Mouse (Mus musculus) neural tube, embryonic 13.5 days (tissue): ENCODE data around the gene Lsamp. TPM values are rescaled to one million over a fixed set of nuclear protein-coding genes. Genes with fewer than 3 reads are reported as not detected.

ENCODE experiments used
- ATAC-seq: fragments of 200-750 bp; cut with Nextera tagmentation; 2 replicates; pipeline ENCODE4 v1.8.0; 2017; ENCODE audit warnings: low read depth, mild to moderate bottlenecking, moderate TSS enrichment, moderate library complexity
- H3K27ac ChIP-seq: fragments of 300-500 bp; sonication (generic); replicated peaks from 2 replicates; pipeline ENCODE4 v1.5.1; 2015; ENCODE audit warnings: moderate library complexity, mild to moderate bottlenecking, inconsistent platforms
- H3K27me3 ChIP-seq: fragments of 300-500 bp; sonication (generic); 2 replicates; pipeline ENCODE4 v1.6.1; 2015; ENCODE audit warnings: mild to moderate bottlenecking, inconsistent platforms
- H3K36me3 ChIP-seq: fragments of 300-500 bp; sonication (generic); 2 replicates; pipeline ENCODE4 v1.6.1; 2015; ENCODE audit warnings: mild to moderate bottlenecking, inconsistent platforms
- H3K4me1 ChIP-seq: fragments of 300-500 bp; sonication (generic); replicated peaks from 2 replicates; pipeline ENCODE4 v1.6.1; 2015; ENCODE audit warnings: inconsistent platforms
- H3K4me2 ChIP-seq: fragments of 300-500 bp; sonication (generic); 2 replicates; pipeline ENCODE4 v1.6.1; 2015; ENCODE audit warnings: inconsistent platforms, mild to moderate bottlenecking, moderate library complexity
- H3K4me3 ChIP-seq: fragments of 300-500 bp; sonication (generic); 2 replicates; pipeline ENCODE4 v1.5.1; 2015; ENCODE audit warnings: mild to moderate bottlenecking, inconsistent platforms
- H3K9ac ChIP-seq: fragments of 300-500 bp; sonication (generic); 2 replicates; pipeline ENCODE4 v1.6.1; 2015; ENCODE audit warnings: moderate library complexity, mild to moderate bottlenecking, inconsistent platforms
- H3K9me3 ChIP-seq: fragments of 300-500 bp; sonication (generic); 2 replicates; pipeline ENCODE4 v1.6.1; 2016; ENCODE audit warnings: inconsistent platforms
- WGBS: fragments of 180-500 bp; shearing (Covaris S2); methylation state at CpG from one replicate; pipeline ENCODE4 v1.1.7; 2015; 5-methylcytosine and 5-hydroxymethylcytosine counted together
- polyA plus RNA-seq: library from polyadenylated mRNA; unstranded; fragments of >200 nt; fragmentation: Nextera tagmentation; extraction: Ambion mirVana; gene quantifications from 2 replicates; pipeline ENCODE4 v1.2.1, GENCODE M21; 2015

Lsamp gene
- polyA plus RNA-seq, 1 experiment from 2014 or later, result 56.5 TPM

DNA sequence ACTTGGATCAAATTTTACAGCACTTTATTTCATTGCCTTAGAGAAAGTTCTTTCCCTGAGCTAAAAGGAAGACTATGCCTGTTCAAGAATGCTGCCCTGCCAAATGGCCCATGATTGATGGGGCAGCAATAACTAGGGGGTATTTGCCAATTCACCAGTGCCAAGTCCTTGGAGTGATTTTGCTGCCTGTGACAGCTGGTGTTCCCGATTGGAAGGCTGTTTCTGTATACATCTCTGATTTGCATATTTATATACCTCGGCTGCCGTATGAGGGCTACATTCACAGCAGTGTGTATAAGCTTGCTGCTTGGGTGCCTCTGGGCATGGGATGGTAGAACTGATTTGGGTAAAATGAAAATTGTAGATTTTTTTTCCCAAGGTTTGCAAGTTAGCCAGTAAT lies 1919.5 kb downstream of the Lsamp start:
- WGBS, result 27% methylated on average over 3 of the region's 3 CpGs
- no peak overlapping the region for H3K4me2 ChIP-seq
- H3K27me3 ChIP-seq, result no peaks in the 10 kb centered on the region
- H3K9ac ChIP-seq, result no peak overlapping the region
- peak overlapping the region; percentile 49; the same call in 1 of the 2 replicates for H3K27ac ChIP-seq
- no peaks in the 10 kb centered on the region for H3K36me3 ChIP-seq
- peak; percentile 88 for ATAC-seq
- no peaks in the 10 kb centered on the region for H3K9me3 ChIP-seq
- peaks cover 15% of the 10 kb centered on the region; the same call in 1 of the 2 replicates for H3K4me1 ChIP-seq
- no peak overlapping the region for H3K4me3 ChIP-seq

DNA sequence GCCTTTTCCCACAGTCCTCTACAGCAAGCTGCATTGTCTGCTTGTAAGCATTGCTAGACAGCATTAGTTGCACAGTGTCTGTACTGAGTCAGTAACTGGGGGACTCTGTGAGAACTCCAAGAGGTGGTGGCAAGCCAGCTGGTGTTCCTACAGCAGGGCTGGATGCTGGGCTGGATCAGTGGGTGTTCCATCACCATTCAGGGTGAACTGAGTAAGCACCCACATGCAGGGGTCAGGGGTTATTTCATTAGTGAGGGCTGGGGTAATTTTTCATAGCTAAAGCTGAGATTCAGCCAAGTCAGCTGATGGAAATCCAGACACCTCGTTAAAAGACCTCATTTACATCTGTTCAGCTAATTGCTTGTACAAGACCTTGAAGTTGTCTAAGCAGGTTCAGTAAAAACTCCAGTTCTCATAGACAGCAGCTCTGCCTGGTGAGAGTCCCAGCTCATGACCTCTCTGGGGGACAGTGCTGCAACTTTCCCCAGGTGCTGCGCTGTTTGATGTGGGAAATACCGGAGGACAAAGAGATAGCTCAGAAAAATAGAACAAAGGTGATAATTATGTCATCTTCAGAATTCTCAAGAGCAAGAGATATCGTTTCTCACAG lies 1928.5 kb downstream of the Lsamp start:
- H3K4me2 ChIP-seq, result no peak overlapping the region
- no peak overlapping the region for H3K27ac ChIP-seq
- H3K4me1 ChIP-seq, result peaks cover 7% of the 10 kb centered on the region
- no peak overlapping the region for H3K4me3 ChIP-seq
- WGBS, result 73% methylated on average over 4 of the region's 4 CpGs
- no peaks in the 10 kb centered on the region for H3K36me3 ChIP-seq
- H3K27me3 ChIP-seq, result no peaks in the 10 kb centered on the region
- no peaks in the 10 kb centered on the region for H3K9me3 ChIP-seq
- no peak for ATAC-seq
- no peak overlapping the region for H3K9ac ChIP-seq

DNA sequence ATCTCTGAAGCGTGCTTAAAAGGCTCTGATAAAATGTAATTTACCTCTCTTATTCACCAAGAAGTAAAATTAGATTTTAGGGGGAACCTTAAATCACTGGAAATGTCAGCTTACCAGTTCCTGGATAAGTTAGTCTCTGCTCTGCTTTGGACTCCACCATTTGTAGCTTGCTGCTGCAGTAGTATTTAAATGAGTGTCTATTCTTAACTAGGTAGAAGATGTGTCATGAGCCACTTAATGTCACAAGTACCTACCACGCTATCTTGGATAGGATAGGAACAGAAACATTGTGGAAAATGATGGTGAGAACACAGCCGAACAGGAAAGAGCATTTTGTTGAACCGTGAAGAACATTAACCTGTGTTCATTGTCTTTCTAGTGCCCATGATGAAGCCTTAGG lies 1929.2 kb downstream of the Lsamp start:
- peaks cover 7% of the 10 kb centered on the region for H3K4me1 ChIP-seq
- no peak for ATAC-seq
- H3K27me3 ChIP-seq, result no peaks in the 10 kb centered on the region
- no peaks in the 10 kb centered on the region for H3K36me3 ChIP-seq
- H3K9me3 ChIP-seq, result no peaks in the 10 kb centered on the region
- H3K4me3 ChIP-seq, result no peak overlapping the region
- no peak overlapping the region for H3K27ac ChIP-seq
- 83% methylated on average over 4 of the region's 4 CpGs for WGBS
- no peak overlapping the region for H3K9ac ChIP-seq
- H3K4me2 ChIP-seq, result no peak overlapping the region

DNA sequence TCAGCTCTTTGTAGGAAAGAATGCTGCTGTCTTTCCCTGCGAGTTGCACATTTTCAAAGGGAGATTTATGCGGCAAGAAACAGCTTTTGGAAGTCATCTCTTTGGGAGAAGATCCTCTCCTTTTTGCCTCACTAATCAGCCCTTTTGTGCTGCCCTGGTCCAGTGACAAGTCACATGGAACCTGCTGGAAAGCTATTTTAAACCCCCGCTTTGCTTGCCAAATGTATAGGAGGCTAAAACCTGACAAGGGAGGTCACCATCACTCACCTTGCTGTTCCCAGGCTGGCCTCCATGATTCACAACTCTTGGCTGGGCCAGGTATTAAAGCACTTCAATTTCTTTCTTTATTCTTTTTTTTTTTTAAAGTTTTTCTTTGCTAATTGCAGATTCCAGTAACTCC lies 1932.2 kb downstream of the Lsamp start:
- H3K9me3 ChIP-seq, result no peaks in the 10 kb centered on the region
- no peak overlapping the region for H3K4me2 ChIP-seq
- H3K27ac ChIP-seq, result no peak overlapping the region
- no peaks in the 10 kb centered on the region for H3K27me3 ChIP-seq
- no peak overlapping the region for H3K4me3 ChIP-seq
- WGBS, result 78% methylated on average over 3 of the region's 3 CpGs
- H3K4me1 ChIP-seq, result peaks cover 7% of the 10 kb centered on the region
- H3K36me3 ChIP-seq, result no peaks in the 10 kb centered on the region
- no peak for ATAC-seq
- H3K9ac ChIP-seq, result no peak overlapping the region

DNA sequence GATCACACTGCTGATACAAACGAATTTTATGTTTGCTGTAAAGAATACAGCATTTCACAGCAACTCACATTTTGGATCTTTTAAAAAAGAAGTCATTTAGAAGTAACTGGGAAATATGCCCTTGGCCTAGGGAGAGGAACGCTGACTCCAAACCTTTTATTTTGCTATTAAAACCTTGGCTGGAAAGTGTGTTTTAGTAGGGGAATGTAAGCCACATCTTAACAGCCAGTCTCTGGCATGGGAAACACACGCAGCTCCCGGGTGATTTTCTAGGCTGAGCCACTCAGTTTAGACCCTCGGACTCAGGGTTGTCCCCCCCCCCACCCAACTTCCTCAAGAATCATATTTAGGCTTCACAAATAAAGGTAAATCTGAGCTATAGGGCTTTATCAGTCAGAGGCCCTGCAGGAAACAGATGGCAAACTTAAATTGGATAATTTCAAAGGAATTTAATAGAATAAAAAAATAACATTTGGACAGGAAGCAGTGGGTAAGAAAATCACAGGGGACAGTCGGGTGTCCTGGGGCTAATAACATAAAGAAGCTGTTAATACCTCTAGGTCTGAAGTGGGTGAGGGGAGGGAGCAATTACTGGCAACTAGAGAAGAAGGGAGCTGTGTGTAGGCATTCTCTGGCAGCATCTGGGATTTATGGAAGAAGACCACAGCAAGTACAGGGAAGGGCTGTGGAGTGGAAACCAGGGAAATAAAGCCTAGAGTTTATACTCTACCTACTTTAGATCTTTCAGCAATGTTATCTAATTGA lies 1933.1 kb downstream of the Lsamp start:
- 0 out of 2 replicates have a peak overlapping the region, but pooled peaks have one; percentile 14 for H3K27ac ChIP-seq
- no peak overlapping the region for H3K9ac ChIP-seq
- 68% methylated on average over 6 of the region's 6 CpGs for WGBS

DNA sequence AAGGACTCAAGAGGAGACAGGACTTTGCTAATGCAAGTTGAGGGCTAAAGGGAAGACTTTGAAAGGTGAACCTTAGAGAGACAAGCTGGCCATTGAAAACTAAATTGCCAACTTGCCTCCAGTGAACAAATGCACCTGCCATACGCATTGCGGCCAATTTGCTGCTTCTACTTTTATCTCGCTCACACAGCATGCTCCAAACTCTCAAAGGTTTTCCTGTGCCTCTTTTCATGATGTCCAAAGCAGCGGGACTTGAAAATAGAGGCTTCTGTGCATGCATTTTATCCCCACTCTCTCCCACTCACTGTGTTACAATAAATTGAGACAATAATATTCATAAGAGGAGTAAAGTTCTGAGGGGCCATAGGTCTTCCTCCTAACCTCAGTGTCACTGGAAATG lies 1945.4 kb downstream of the Lsamp start:
- no peaks in the 10 kb centered on the region for H3K27me3 ChIP-seq
- H3K4me1 ChIP-seq, result no peaks in the 10 kb centered on the region
- WGBS, result 93% methylated on average over 4 of the region's 4 CpGs
- no peak overlapping the region for H3K4me2 ChIP-seq
- no peak for ATAC-seq
- no peak overlapping the region for H3K9ac ChIP-seq
- H3K9me3 ChIP-seq, result no peaks in the 10 kb centered on the region
- H3K4me3 ChIP-seq, result no peak overlapping the region
- no peak overlapping the region for H3K27ac ChIP-seq
- H3K36me3 ChIP-seq, result no peaks in the 10 kb centered on the region

More for the DNA sequence above, 1933.1 kb downstream of the Lsamp start:
- no peak for ATAC-seq
- no peak overlapping the region for H3K4me2 ChIP-seq
- no peaks in the 10 kb centered on the region for H3K27me3 ChIP-seq
- no peaks in the 10 kb centered on the region for H3K9me3 ChIP-seq
- H3K4me3 ChIP-seq, result no peak overlapping the region
- H3K36me3 ChIP-seq, result no peaks in the 10 kb centered on the region
- peaks cover 7% of the 10 kb centered on the region for H3K4me1 ChIP-seq

DNA sequence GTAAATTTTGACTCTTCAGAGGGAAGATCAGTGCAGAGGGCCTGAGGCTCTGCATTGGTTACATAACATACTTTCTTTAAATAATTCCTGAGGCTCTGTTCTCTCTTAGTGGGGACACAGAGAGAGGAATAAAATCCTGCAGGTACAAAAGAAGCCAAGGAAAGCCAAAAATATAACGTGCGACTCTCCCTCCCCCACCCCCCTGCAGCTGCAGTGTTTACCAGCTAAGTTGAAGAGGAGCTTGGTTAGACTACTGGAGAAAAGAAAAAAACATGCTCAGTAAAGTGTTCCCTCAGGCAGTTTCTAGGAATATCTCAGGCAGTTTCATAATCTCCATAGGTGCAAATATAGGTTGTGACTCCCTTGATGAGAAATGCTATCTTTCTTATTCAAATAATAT lies 1951.5 kb downstream of the Lsamp start:
- Histone ChIP-seq H3K9ac (no peak overlapping the region), H3K4me1 (no peaks in the 10 kb centered on the region), H3K9me3 (no peaks in the 10 kb centered on the region), H3K4me2 (no peak overlapping the region), H3K27ac (no peak overlapping the region), H3K27me3 (no peaks in the 10 kb centered on the region), H3K4me3 (no peak overlapping the region), H3K36me3 (no peaks in the 10 kb centered on the region)
- no peak for ATAC-seq
- 75% methylated on average over 2 of the region's 2 CpGs for WGBS

DNA sequence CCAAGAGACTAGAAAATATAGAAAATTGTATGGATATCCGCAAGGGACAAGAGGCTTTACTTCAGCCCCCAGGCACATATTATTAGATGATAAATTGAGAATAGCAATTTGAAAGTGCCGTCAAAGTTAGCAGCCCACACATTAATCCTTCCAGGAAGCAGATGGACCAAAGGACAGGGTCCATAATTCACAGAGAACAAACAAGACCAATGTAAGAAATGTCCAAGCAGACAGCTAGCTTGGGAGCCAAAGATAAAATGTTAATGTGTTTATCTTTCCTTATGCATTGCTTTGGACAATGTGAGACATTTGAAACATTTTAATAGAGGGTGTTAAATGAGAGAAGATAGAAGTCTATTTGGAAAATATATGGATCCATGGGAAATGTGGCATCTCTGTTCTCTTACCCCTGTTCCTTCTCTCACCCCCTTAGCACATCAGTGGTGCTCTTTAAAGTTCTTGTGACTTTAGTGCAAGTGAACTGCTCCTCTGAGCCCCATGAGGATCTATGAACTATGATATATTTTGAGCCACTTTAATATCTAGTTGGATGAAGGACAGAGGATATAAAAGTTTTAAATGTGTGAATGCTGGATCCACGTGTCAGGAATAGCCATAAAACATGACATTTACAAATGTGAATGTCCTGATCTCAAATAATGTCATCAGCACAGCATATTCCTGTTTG lies 1952.9 kb downstream of the Lsamp start:
- Histone ChIP-seq H3K27ac (no peak overlapping the region), H3K9ac (no peak overlapping the region), H3K4me1 (no peaks in the 10 kb centered on the region), H3K9me3 (no peaks in the 10 kb centered on the region), H3K4me3 (no peak overlapping the region), H3K36me3 (no peaks in the 10 kb centered on the region), H3K27me3 (no peaks in the 10 kb centered on the region), H3K4me2 (no peak overlapping the region)
- 64% methylated on average over 3 of the region's 3 CpGs for WGBS
- no peak for ATAC-seq

DNA sequence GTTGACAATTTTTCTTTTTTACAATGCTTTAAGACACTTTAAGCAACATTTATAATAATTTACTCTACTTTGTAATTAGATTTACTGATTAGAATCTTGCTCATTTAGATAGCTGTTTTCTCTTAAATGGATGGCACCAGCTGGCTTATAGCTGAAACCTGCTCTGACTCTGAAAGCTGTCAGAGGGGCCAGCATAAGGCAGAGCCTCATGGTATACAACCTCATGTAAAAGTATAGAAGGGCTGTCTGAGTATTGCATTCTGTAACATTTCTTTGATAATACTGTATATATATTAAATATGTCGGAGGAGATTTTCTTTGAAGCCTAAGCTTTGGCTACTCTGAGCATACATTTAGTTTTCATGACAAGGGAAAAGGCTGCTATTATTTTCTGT lies 1953.4 kb downstream of the Lsamp start:
- H3K27ac ChIP-seq, result no peak overlapping the region
- ATAC-seq, result no peak
- no peaks in the 10 kb centered on the region for H3K9me3 ChIP-seq
- WGBS, result 96% methylated on average over 1 of the region's 1 CpGs
- H3K4me2 ChIP-seq, result no peak overlapping the region
- H3K27me3 ChIP-seq, result no peaks in the 10 kb centered on the region
- H3K4me1 ChIP-seq, result no peaks in the 10 kb centered on the region
- no peak overlapping the region for H3K4me3 ChIP-seq
- no peaks in the 10 kb centered on the region for H3K36me3 ChIP-seq
- H3K9ac ChIP-seq, result no peak overlapping the region

DNA sequence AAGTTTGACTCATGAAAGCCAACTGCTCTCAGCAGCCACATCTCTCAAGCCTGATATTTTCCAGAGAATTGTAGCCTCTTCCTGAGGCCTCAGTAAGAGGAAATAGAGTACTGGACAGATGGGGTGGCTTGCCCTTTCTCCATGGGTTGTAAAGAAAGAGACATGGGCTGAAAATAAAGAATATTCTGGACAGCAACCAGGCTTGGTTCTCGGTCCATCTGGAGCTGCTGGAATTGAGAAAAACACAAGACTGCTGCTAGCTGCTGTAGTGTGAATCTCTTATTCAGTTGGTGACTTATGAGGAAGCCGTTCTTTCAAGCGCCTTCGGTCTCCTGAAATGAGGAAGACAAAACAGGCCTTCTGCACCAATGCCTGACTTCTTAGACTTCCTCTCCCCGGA lies 1954.1 kb downstream of the Lsamp start:
- ATAC-seq, result no peak
- H3K36me3 ChIP-seq, result no peaks in the 10 kb centered on the region
- H3K4me1 ChIP-seq, result no peaks in the 10 kb centered on the region
- no peaks in the 10 kb centered on the region for H3K27me3 ChIP-seq
- no peak overlapping the region for H3K9ac ChIP-seq
- WGBS, result 85% methylated on average over 5 of the region's 5 CpGs
- no peaks in the 10 kb centered on the region for H3K9me3 ChIP-seq
- no peak overlapping the region for H3K4me2 ChIP-seq
- H3K4me3 ChIP-seq, result no peak overlapping the region
- no peak overlapping the region for H3K27ac ChIP-seq

DNA sequence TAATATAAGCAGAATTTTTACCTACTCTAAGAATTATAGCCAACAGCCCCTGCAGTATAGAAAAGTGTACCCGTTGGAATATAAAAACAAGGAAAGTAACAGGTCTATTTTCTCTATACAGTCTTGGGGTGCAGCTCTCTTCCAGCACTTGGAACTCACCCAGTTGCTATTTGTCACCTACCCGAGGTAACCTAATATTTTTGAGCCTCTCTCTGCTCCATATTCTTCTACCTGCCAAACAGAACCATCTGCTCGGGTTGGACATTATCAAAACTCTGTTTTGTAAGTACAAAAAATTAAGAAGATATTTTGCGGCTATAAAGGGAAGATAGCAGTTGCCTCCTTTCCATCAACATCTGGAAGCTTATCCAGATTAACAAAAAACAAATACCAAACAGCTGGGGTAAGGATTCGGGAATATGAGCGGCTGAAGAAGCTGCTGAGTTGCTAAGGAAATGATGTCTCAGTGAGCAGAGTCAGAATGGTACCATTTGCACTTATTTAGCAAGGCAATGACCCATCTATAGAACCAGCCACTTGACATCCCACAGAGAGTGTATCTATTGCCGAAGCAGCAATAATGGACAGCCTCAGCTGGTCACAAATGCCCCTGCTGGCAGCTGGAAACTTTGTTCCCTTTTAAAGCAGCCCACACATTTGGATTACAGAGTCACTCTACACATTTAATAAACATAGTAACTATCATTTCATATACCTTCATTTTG lies 1957.6 kb downstream of the Lsamp start:
- Histone ChIP-seq H3K4me3 (no peak overlapping the region), H3K36me3 (no peaks in the 10 kb centered on the region), H3K27me3 (no peaks in the 10 kb centered on the region), H3K9me3 (no peaks in the 10 kb centered on the region), H3K9ac (no peak overlapping the region), H3K4me1 (no peaks in the 10 kb centered on the region), H3K4me2 (no peak overlapping the region), H3K27ac (no peak overlapping the region)
- ATAC-seq, result no peak
- 77% methylated on average over 7 of the region's 7 CpGs for WGBS

DNA sequence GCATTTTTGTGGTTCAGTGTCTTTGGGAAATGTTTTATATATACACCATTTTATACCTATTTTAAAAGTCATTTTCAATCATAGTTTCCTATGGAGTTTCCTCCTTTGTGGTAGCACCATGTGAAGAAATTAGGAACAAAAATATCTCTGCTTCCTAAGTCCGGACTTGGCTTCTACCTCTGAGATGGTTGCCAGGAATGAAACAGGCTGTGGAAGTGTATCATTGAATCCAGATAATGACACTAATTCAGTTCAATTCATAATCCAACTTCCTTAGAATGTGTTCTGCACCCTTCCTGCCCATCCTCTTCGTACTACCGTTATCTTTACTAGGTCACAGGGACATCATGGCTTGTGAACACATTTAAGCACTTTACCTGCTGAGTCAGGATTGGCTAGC lies 1973.7 kb downstream of the Lsamp start:
- Histone ChIP-seq H3K4me1 (no peaks in the 10 kb centered on the region), H3K36me3 (peaks cover 14% of the 10 kb centered on the region), H3K4me3 (no peak overlapping the region), H3K4me2 (no peak overlapping the region), H3K27ac (no peak overlapping the region), H3K9me3 (0 out of 2 replicates have a peak, but pooled peaks cover 6% of the 10 kb centered on the region), H3K27me3 (no peaks in the 10 kb centered on the region), H3K9ac (no peak overlapping the region)
- no peak for ATAC-seq
- 95% methylated on average over 3 of the region's 3 CpGs for WGBS
